Mouse (Mus musculus) limb, embryonic 10.5 days (tissue): ENCODE measurements around the gene Kif18b. TPM values are rescaled to one million over a fixed set of nuclear protein-coding genes. Genes with fewer than 3 reads are reported as not detected.

Source experiments
- DNase-seq: peaks from one replicate; pipeline ENCODE4 v3.0.0-alpha.2; 2017; ENCODE audit warnings: low spot score
- H3K27ac ChIP-seq: fragments of 300-500 bp; sonication (generic); 2 replicates; pipeline ENCODE4 v1.5.1; 2016; ENCODE audit warnings: mild to moderate bottlenecking
- H3K27me3 ChIP-seq: fragments of 300-500 bp; sonication (generic); 2 replicates; pipeline ENCODE4 v1.6.1; 2016; ENCODE audit warnings: low read depth, mild to moderate bottlenecking; ENCODE audit not compliant: poor library complexity, severe bottlenecking
- H3K36me3 ChIP-seq: fragments of 300-500 bp; sonication (generic); 2 replicates; pipeline ENCODE4 v1.6.1; 2016; ENCODE audit warnings: mild to moderate bottlenecking, moderate library complexity
- H3K4me1 ChIP-seq: fragments of 300-500 bp; sonication (generic); 2 replicates; pipeline ENCODE4 v1.6.1; 2016
- H3K4me3 ChIP-seq: fragments of 300-500 bp; sonication (generic); 2 replicates; pipeline ENCODE4 v1.5.1; 2016; ENCODE audit warnings: mild to moderate bottlenecking, moderate library complexity
- H3K9me3 ChIP-seq: fragments of 300-500 bp; sonication (generic); replicated peaks from 2 replicates; pipeline ENCODE4 v1.6.1; 2016; ENCODE audit warnings: mild to moderate bottlenecking
- WGBS: fragments of 180-500 bp; shearing (Covaris S2); methylation state at CpG from one replicate; pipeline ENCODE4 v1.1.7; 2016; 5-methylcytosine and 5-hydroxymethylcytosine counted together
- polyA plus RNA-seq: library from polyadenylated mRNA; unstranded; fragments of >200 nt; fragmentation: Nextera tagmentation; extraction: Ambion mirVana; gene quantifications from 2 replicates; pipeline ENCODE4 v1.2.1, GENCODE M21; 2016

The Kif18b gene
- polyA plus RNA-seq, 1 experiment from 2014 or later: 18.4 TPM

GRCm38 (mm10) chr11:102890096-102890495 lies 34.8 kb downstream of the Kif18b start:
- no peak for DNase-seq
- Histone ChIP-seq H3K4me1 (peaks cover 10% of the 10 kb centered on the region), H3K4me3 (no peak overlapping the region), H3K27me3 (peaks cover 79% of the 10 kb centered on the region), H3K27ac (no peak overlapping the region), H3K36me3 (no peaks in the 10 kb centered on the region), H3K9me3 (no peaks in the 10 kb centered on the region)
- 69% methylated on average over 5 of the region's 5 CpGs for WGBS

- no peak for DNase-seq
- no peak overlapping the region for H3K4me3 ChIP-seq
- H3K4me1 ChIP-seq: peaks cover 3% of the 10 kb centered on the region
- H3K9me3 ChIP-seq: no peaks in the 10 kb centered on the region
- 63% methylated on average over 3 of the region's 3 CpGs for WGBS
- H3K27me3 ChIP-seq: peaks cover 75% of the 10 kb centered on the region
- H3K27ac ChIP-seq: no peak overlapping the region
- H3K36me3 ChIP-seq: no peaks in the 10 kb centered on the region
Observed at GRCm38 (mm10) chr11:102888135-102888534, 36.8 kb downstream of the Kif18b start.

GRCm38 (mm10) chr11:102887433-102887832 lies 37.5 kb downstream of the Kif18b start:
- Histone ChIP-seq H3K36me3 (no peaks in the 10 kb centered on the region), H3K27ac (no peak overlapping the region), H3K9me3 (no peaks in the 10 kb centered on the region), H3K4me1 (no peaks in the 10 kb centered on the region), H3K27me3 (peaks cover 75% of the 10 kb centered on the region), H3K4me3 (no peak overlapping the region)
- DNase-seq: no peak
- 89% methylated on average over 5 of the region's 5 CpGs for WGBS

- peaks cover 10% of the 10 kb centered on the region for H3K4me1 ChIP-seq
- 68% methylated on average over 10 of the region's 10 CpGs for WGBS
- H3K27me3 ChIP-seq: peaks cover 64% of the 10 kb centered on the region
- no peak within 1 kb of the TSS for H3K4me3 ChIP-seq
- H3K27ac ChIP-seq: no peak within 1 kb of the TSS
- DNase-seq: no peak
- H3K9me3 ChIP-seq: no peaks in the 10 kb centered on the region
- H3K36me3 ChIP-seq: no peaks in the 10 kb centered on the region
Observed at GRCm38 (mm10) chr11:102884616-102885219, 40.2 kb downstream of the Kif18b start, which contains the start of gene Fam187a. TSS of gene Fam187a (plus strand) at chr11:102885169.

GRCm38 (mm10) chr11:102881314-102882198 lies 43.4 kb downstream of the Kif18b start:
- Histone ChIP-seq H3K27me3 (peaks cover 41% of the 10 kb centered on the region), H3K27ac (peak overlapping the region; percentile 98), H3K4me1 (peaks cover 19% of the 10 kb centered on the region), H3K36me3 (peaks cover 14% of the 10 kb centered on the region), H3K9me3 (no peaks in the 10 kb centered on the region), H3K4me3 (peak overlapping the region; percentile 70)
- WGBS: 21% methylated on average over 13 of the region's 13 CpGs
- DNase-seq: no peak

GRCm38 (mm10) chr11:102880585-102881313 lies 44.2 kb downstream of the Kif18b start, which contains the start of the genes Eftud2 and Ccdc103:
TSS of gene Eftud2 (minus strand) at chr11:102880985.
TSS of gene Ccdc103 (plus strand) at chr11:102881204.
- Histone ChIP-seq H3K36me3 (peaks cover 22% of the 10 kb centered on the region), H3K4me3 (peak within 1 kb of the TSS; percentile 70), H3K27ac (peak within 1 kb of the TSS; percentile 98), H3K4me1 (peaks cover 19% of the 10 kb centered on the region), H3K9me3 (no peaks in the 10 kb centered on the region), H3K27me3 (peaks cover 34% of the 10 kb centered on the region)
- DNase-seq: peak; percentile 95
- under 1% methylated on average over 62 of the region's 62 CpGs for WGBS

GRCm38 (mm10) chr11:102879558-102879957 lies 45.4 kb downstream of the Kif18b start:
- no peak overlapping the region for H3K27ac ChIP-seq

GRCm38 (mm10) chr11:102874801-102875334 lies 50.1 kb downstream of the Kif18b start:
- DNase-seq: no peak
- Histone ChIP-seq H3K9me3 (no peaks in the 10 kb centered on the region), H3K4me3 (no peak overlapping the region), H3K36me3 (peaks cover 71% of the 10 kb centered on the region), H3K27me3 (no peaks in the 10 kb centered on the region), H3K4me1 (peaks cover 10% of the 10 kb centered on the region), H3K27ac (no peak overlapping the region)
- 90% methylated on average over 7 of the region's 7 CpGs for WGBS

More at GRCm38 (mm10) chr11:102879558-102879957, 45.4 kb downstream of the Kif18b start:
- peaks cover 19% of the 10 kb centered on the region for H3K4me1 ChIP-seq
- H3K9me3 ChIP-seq: no peaks in the 10 kb centered on the region
- 91% methylated on average over 2 of the region's 2 CpGs for WGBS
- no peak for DNase-seq
- H3K36me3 ChIP-seq: peaks cover 34% of the 10 kb centered on the region
- peaks cover 22% of the 10 kb centered on the region for H3K27me3 ChIP-seq
- peak overlapping the region; percentile 70 for H3K4me3 ChIP-seq

- DNase-seq: peak; percentile 68
Observed at GRCm38 (mm10) chr11:102864272-102864671, 60.7 kb downstream of the Kif18b start.

GRCm38 (mm10) chr11:102859933-102860332 lies 65.0 kb downstream of the Kif18b start:
- Histone ChIP-seq H3K36me3 (peaks cover 93% of the 10 kb centered on the region), H3K9me3 (no peaks in the 10 kb centered on the region), H3K27me3 (no peaks in the 10 kb centered on the region), H3K4me3 (no peak overlapping the region), H3K4me1 (peaks cover 21% of the 10 kb centered on the region), H3K27ac (no peak overlapping the region)
- no peak for DNase-seq
- WGBS: 93% methylated on average over 8 of the region's 8 CpGs

More at GRCm38 (mm10) chr11:102864272-102864671, 60.7 kb downstream of the Kif18b start:
- WGBS: 64% methylated on average over 4 of the region's 4 CpGs
- no peaks in the 10 kb centered on the region for H3K4me1 ChIP-seq
- no peak overlapping the region for H3K4me3 ChIP-seq
- H3K27ac ChIP-seq: no peak overlapping the region
- H3K36me3 ChIP-seq: peaks cover 100% of the 10 kb centered on the region
- no peaks in the 10 kb centered on the region for H3K27me3 ChIP-seq
- no peaks in the 10 kb centered on the region for H3K9me3 ChIP-seq

- WGBS: 93% methylated on average over 11 of the region's 11 CpGs
- Histone ChIP-seq H3K4me1 (peaks cover 21% of the 10 kb centered on the region), H3K9me3 (no peaks in the 10 kb centered on the region)
Observed at GRCm38 (mm10) chr11:102858951-102859350, 66.0 kb downstream of the Kif18b start.

GRCm38 (mm10) chr11:102855941-102856340 lies 69.0 kb downstream of the Kif18b start:
- peaks cover 93% of the 10 kb centered on the region for H3K36me3 ChIP-seq
- DNase-seq: peak; percentile 51
- peaks cover 21% of the 10 kb centered on the region for H3K4me1 ChIP-seq
- 47% methylated on average over 6 of the region's 6 CpGs for WGBS
- peak overlapping the region; percentile 73 for H3K27ac ChIP-seq
- no peaks in the 10 kb centered on the region for H3K27me3 ChIP-seq
- no peak overlapping the region for H3K4me3 ChIP-seq
- no peaks in the 10 kb centered on the region for H3K9me3 ChIP-seq

More at GRCm38 (mm10) chr11:102858951-102859350, 66.0 kb downstream of the Kif18b start:
- H3K36me3 ChIP-seq: peaks cover 93% of the 10 kb centered on the region
- no peak overlapping the region for H3K4me3 ChIP-seq
- H3K27me3 ChIP-seq: no peaks in the 10 kb centered on the region
- DNase-seq: no peak
- H3K27ac ChIP-seq: no peak overlapping the region
